8 mouse cellular contexts compared by ENCODE assay signal in the genomic region with DNA sequence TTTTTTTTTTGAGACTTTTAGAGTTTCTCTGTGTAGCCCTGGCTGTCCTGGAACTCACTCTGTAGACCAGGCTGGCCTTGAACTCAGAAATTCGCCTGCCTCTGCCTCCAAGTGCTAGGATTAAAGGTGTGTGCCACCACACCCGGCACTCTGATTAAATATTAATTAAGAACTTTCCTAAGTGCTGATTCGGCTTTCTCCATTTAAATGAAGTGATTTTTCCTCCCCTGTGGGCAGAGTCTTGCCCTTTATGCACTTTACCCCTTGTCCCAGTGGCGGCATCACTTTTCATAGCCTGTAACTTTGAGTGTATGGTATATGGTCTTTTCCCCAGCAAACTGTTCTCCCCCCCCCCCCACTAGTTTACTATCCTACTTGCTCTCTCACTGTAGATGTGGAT. TPM values are rescaled to one million over a fixed set of nuclear protein-coding genes. Genes with fewer than 3 reads are reported as not detected.
"Had no signal": no experiment of that assay in that cellular context is flagged by ENCODE, and none has a peak within 500 bp of the region (broad histone marks: within the 10 kb centered on the region; RNA-seq: fewer than 3 reads in every experiment).

No protein-coding gene starts in this region.

- H3K27ac ChIP-seq: layer of hippocampus, adult 2 months; liver, embryonic 13.5 days; lung, embryonic 15.5 days; midbrain, embryonic 13.5 days; neural tube, embryonic 15.5 days; stomach, postnatal 0 days had no signal

- H3K4me3 ChIP-seq: liver, embryonic 13.5 days; lung, embryonic 15.5 days; midbrain, embryonic 13.5 days; myocyte; neural tube, embryonic 15.5 days had no signal

- H3K9ac ChIP-seq: liver, embryonic 13.5 days; liver, postnatal 0 days; lung, embryonic 15.5 days had no signal

- H3K9me3 ChIP-seq: liver, embryonic 13.5 days; lung, embryonic 15.5 days; midbrain, embryonic 13.5 days; neural tube, embryonic 15.5 days had no signal

- H3K27me3 ChIP-seq: liver, embryonic 13.5 days; lung, embryonic 15.5 days; midbrain, embryonic 13.5 days; neural tube, embryonic 15.5 days had no signal

- H3K4me2 ChIP-seq: liver, embryonic 13.5 days; lung, embryonic 15.5 days; midbrain, embryonic 13.5 days; neural tube, embryonic 15.5 days had no signal

RNA-seq across cellular contexts. Expression of a gene that starts 13.3 kb away (rescaled TPM):
- polyA plus RNA-seq: liver, postnatal 0 days had no signal
